Mouse (Mus musculus): ENCODE results near the gene Rbak. TPM values are rescaled to one million over a fixed set of nuclear protein-coding genes. Genes with fewer than 3 reads are reported as not detected.

Gene Rbak
- 11.2 and 11.5 TPM in 2 replicates for total RNA-seq (2012; rRNA removed)

GRCm38 (mm10) chr5:143180255-143181076 is at the start of gene Rbak, which contains the start of gene Spdye4b:
Gene Rbak (minus strand): TSS chr5:143180775.
Gene Spdye4b (plus strand): TSS chr5:143181017.
- Histone ChIP-seq H3K4me3 (ENCODE audit: insufficient read depth in 1 of 2, low read depth in 1 of 2, low read length in 2 of 2, poor library complexity in 1 of 2, severe bottlenecking in 1 of 2) (peak within 1 kb of the TSS; percentile 55 to 77), H3K27ac (ENCODE audit: insufficient read depth, low read depth, low read length, poor library complexity, severe bottlenecking) (no peak within 1 kb of the TSS), H3K9me3 (ENCODE audit: control insufficient read depth, insufficient read depth, low read depth, low read length) (no peaks in the 10 kb centered on the region), H3K36me3 (ENCODE audit: control insufficient read depth, insufficient read depth, low read length, poor library complexity, severe bottlenecking) (peaks cover 13% of the 10 kb centered on the region), H3K9ac (ENCODE audit: insufficient read depth, low read depth, low read length, poor library complexity, severe bottlenecking) (peak within 1 kb of the TSS; percentile 85), H3K4me1 (ENCODE audit: control insufficient read depth in 2 of 2, insufficient read depth in 2 of 2, low read length in 2 of 2, poor library complexity in 1 of 2) (peaks cover 2 to 3% of the 10 kb centered on the region in 2 experiments; a peak in 2 of 4 replicates)
- TF ChIP-seq HCFC1 (IDR thresholded peaks at IDR 0.05; ENCODE audit: borderline replicate concordance, insufficient read depth, low read length) (peak; percentile 93), MAFK (IDR thresholded peaks at IDR 0.05; ENCODE audit: insufficient read depth, low read depth, low read length) (no peak)
- in situ Hi-C loops (cut with MboI; ENCODE audit: low sequenced_read_pairs in 2 of 2, unreplicated experiment in 2 of 2), result no loop called here
- DNase-seq (ENCODE audit: low read depth, low spot score), result peak; percentile 87

GRCm38 (mm10) chr5:143226790-143227189 is 46.2 kb upstream of the Rbak start, which contains the start of gene Spdye4a:
Gene Spdye4a (minus strand): TSS chr5:143226890.
- Histone ChIP-seq H3K36me3 (ENCODE audit: control insufficient read depth, insufficient read depth, low read length, poor library complexity, severe bottlenecking) (no peaks in the 10 kb centered on the region), H3K9ac (ENCODE audit: insufficient read depth, low read depth, low read length, poor library complexity, severe bottlenecking) (no peak within 1 kb of the TSS), H3K4me3 (ENCODE audit: insufficient read depth in 1 of 2, low read depth in 1 of 2, low read length in 2 of 2, poor library complexity in 1 of 2, severe bottlenecking in 1 of 2) (no peak within 1 kb of the TSS), H3K27ac (ENCODE audit: insufficient read depth, low read depth, low read length, poor library complexity, severe bottlenecking) (no peak within 1 kb of the TSS), H3K9me3 (ENCODE audit: control insufficient read depth, insufficient read depth, low read depth, low read length) (no peaks in the 10 kb centered on the region), H3K4me1 (ENCODE audit: control insufficient read depth in 2 of 2, insufficient read depth in 2 of 2, low read length in 2 of 2, poor library complexity in 1 of 2) (no peaks in the 10 kb centered on the region)
- in situ Hi-C loops (cut with MboI; ENCODE audit: low sequenced_read_pairs in 2 of 2, unreplicated experiment in 2 of 2), result no loop called here
- DNase-seq (ENCODE audit: low read depth, low spot score), result no peak
- TF ChIP-seq ZC3H11A (IDR thresholded peaks at IDR 0.05; ENCODE audit: borderline replicate concordance, low read depth, low read length), result no peak
- no peak for TF ChIP-seq ZNF384 (IDR thresholded peaks at IDR 0.05; ENCODE audit: low read depth, low read length)
- TF ChIP-seq HCFC1 (IDR thresholded peaks at IDR 0.05; ENCODE audit: borderline replicate concordance, insufficient read depth, low read length), result no peak
- no peak for TF ChIP-seq CHD2 (IDR thresholded peaks at IDR 0.05; ENCODE audit: low read depth, low read length)
- no peak for TF ChIP-seq MAFK (IDR thresholded peaks at IDR 0.05; ENCODE audit: insufficient read depth, low read depth, low read length)

- no peaks in the 10 kb centered on the region for H3K4me1 ChIP-seq (ENCODE audit: control insufficient read depth in 2 of 2, insufficient read depth in 2 of 2, low read length in 2 of 2, poor library complexity in 1 of 2)
- in situ Hi-C loops (cut with MboI; ENCODE audit: low sequenced_read_pairs in 2 of 2, unreplicated experiment in 2 of 2), result no loop called here
- TF ChIP-seq HCFC1 (IDR thresholded peaks at IDR 0.05; ENCODE audit: borderline replicate concordance, insufficient read depth, low read length) (no peak), MAFK (IDR thresholded peaks at IDR 0.05; ENCODE audit: insufficient read depth, low read depth, low read length) (no peak), ZC3H11A (IDR thresholded peaks at IDR 0.05; ENCODE audit: borderline replicate concordance, low read depth, low read length) (no peak), CHD2 (IDR thresholded peaks at IDR 0.05; ENCODE audit: low read depth, low read length) (no peak), ZNF384 (IDR thresholded peaks at IDR 0.05; ENCODE audit: low read depth, low read length) (no peak)
- H3K4me3 ChIP-seq (ENCODE audit: insufficient read depth in 1 of 2, low read depth in 1 of 2, low read length in 2 of 2, poor library complexity in 1 of 2, severe bottlenecking in 1 of 2), result no peak overlapping the region
- H3K9ac ChIP-seq (ENCODE audit: insufficient read depth, low read depth, low read length, poor library complexity, severe bottlenecking), result no peak overlapping the region
- H3K36me3 ChIP-seq (ENCODE audit: control insufficient read depth, insufficient read depth, low read length, poor library complexity, severe bottlenecking), result no peaks in the 10 kb centered on the region
- no peak for DNase-seq (ENCODE audit: low read depth, low spot score)
- H3K27ac ChIP-seq (ENCODE audit: insufficient read depth, low read depth, low read length, poor library complexity, severe bottlenecking), result no peak overlapping the region
- no peaks in the 10 kb centered on the region for H3K9me3 ChIP-seq (ENCODE audit: control insufficient read depth, insufficient read depth, low read depth, low read length)
Measured at GRCm38 (mm10) chr5:143222287-143222686, 41.7 kb upstream of the Rbak start.

GRCm38 (mm10) chr5:143220996-143221395 is 40.4 kb upstream of the Rbak start:
- TF ChIP-seq MAFK (IDR thresholded peaks at IDR 0.05; ENCODE audit: insufficient read depth, low read depth, low read length) (no peak), CHD2 (IDR thresholded peaks at IDR 0.05; ENCODE audit: low read depth, low read length) (no peak), ZNF384 (IDR thresholded peaks at IDR 0.05; ENCODE audit: low read depth, low read length) (no peak), HCFC1 (IDR thresholded peaks at IDR 0.05; ENCODE audit: borderline replicate concordance, insufficient read depth, low read length) (no peak), ZC3H11A (IDR thresholded peaks at IDR 0.05; ENCODE audit: borderline replicate concordance, low read depth, low read length) (no peak)
- no peak overlapping the region for H3K27ac ChIP-seq (ENCODE audit: insufficient read depth, low read depth, low read length, poor library complexity, severe bottlenecking)
- H3K4me3 ChIP-seq (ENCODE audit: insufficient read depth in 1 of 2, low read depth in 1 of 2, low read length in 2 of 2, poor library complexity in 1 of 2, severe bottlenecking in 1 of 2), result no peak overlapping the region
- H3K9ac ChIP-seq (ENCODE audit: insufficient read depth, low read depth, low read length, poor library complexity, severe bottlenecking), result no peak overlapping the region
- DNase-seq (ENCODE audit: low read depth, low spot score), result no peak
- no peaks in the 10 kb centered on the region for H3K9me3 ChIP-seq (ENCODE audit: control insufficient read depth, insufficient read depth, low read depth, low read length)
- in situ Hi-C loops (cut with MboI; ENCODE audit: low sequenced_read_pairs in 2 of 2, unreplicated experiment in 2 of 2), result no loop called here
- no peaks in the 10 kb centered on the region for H3K36me3 ChIP-seq (ENCODE audit: control insufficient read depth, insufficient read depth, low read length, poor library complexity, severe bottlenecking)
- H3K4me1 ChIP-seq (ENCODE audit: control insufficient read depth in 2 of 2, insufficient read depth in 2 of 2, low read length in 2 of 2, poor library complexity in 1 of 2), result no peaks in the 10 kb centered on the region

All from ES-E14 (cell line).